Mouse (Mus musculus): ENCODE data around the gene Chuk. TPM values are rescaled to one million over a fixed set of nuclear protein-coding genes. Genes with fewer than 3 reads are reported as not detected.

The Chuk gene
- polyA plus RNA-seq, 1 experiment from 2014 or later = 62.9 TPM

DNA sequence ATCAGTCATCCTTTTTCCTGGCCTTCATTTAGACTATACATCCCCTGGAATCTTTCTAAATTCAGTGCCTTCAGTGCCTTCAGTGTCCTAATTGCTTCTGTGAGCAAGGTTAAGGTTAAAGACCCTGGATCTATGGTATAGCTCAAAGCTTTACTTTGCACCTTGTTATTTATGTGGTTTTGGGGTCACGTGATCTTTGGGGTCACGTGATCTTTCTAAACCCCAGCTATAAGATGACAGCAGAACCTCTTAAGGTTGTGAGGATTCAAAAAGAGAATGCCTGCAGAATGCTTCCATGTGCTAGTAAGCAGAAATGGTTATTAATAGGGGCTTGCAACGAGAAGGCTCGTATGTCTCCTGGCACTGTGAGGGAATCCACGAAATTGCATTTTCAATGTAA is 73.9 kb downstream of the Chuk start:
- Histone ChIP-seq H3K4me3 (ENCODE audit: low read depth, low read length) (no peak overlapping the region), H3K27ac (ENCODE audit: low read depth, low read length) (no peak overlapping the region), H3K4me2 (ENCODE audit: low read depth, low read length, severe bottlenecking) (no peak overlapping the region), H3K9ac (ENCODE audit: low read length) (no peak overlapping the region), H3K9me3 (ENCODE audit: control insufficient read depth, low read length) (no peaks in the 10 kb centered on the region), H3K27me3 (ENCODE audit: control insufficient read depth, insufficient read depth, low read length) (no peaks in the 10 kb centered on the region), H3K4me1 (replicated peaks; ENCODE audit: control insufficient read depth, insufficient read depth, low read length) (no peaks in the 10 kb centered on the region), H3K36me3 (ENCODE audit: control insufficient read depth, insufficient read depth, low read length) (peaks cover 5% of the 10 kb centered on the region; the same call in 1 of the 2 replicates)
- DNase-seq (ENCODE audit: low spot score) (no peak), ATAC-seq (replicated peaks; ENCODE audit: low FRiP score) (no peak)
- 93% methylated on average over 5 of the region's 5 CpGs for WGBS

DNA sequence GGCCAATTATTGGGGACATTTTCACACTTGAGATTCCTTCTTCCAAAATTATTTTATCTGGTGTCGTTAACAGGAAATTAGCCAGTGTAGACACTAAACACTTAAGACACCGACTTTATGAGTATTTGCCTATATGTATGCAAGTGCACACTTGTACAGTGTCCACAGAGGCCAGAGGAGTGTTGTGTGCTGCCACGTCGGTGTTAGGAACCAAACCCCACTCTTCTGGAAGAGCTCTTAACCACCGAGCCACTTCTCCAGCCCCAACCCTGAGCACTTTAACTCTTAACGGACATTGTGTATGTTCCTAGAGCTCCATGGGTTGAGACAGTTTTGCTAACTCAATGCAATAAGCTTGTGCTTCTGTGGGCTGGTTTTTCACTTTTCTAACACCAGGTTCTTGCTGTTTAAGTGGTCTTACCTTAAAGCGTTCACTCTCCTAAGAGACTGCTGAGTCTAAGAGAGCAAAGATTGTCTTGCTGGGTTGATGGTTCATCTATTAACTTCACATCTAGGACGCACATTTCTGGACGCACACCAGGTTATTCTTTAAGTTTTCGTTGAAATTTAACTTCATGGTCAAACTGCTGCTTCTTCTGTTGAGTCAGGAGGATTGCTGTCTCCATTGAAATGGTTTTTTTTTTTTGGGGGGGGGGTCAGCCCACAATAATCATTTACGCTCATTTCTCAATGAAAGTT is 75.1 kb downstream of the Chuk start:
- H3K36me3 ChIP-seq (ENCODE audit: control insufficient read depth, insufficient read depth, low read length) = peaks cover 5% of the 10 kb centered on the region; the same call in 1 of the 2 replicates
- DNase-seq (ENCODE audit: low spot score) (no peak), ATAC-seq (replicated peaks; ENCODE audit: low FRiP score) (no peak)
- WGBS = 94% methylated on average over 11 of the region's 11 CpGs
- no peak overlapping the region for H3K27ac ChIP-seq (ENCODE audit: low read depth, low read length)
- no peak overlapping the region for H3K9ac ChIP-seq (ENCODE audit: low read length)
- no peaks in the 10 kb centered on the region for H3K27me3 ChIP-seq (ENCODE audit: control insufficient read depth, insufficient read depth, low read length)
- no peaks in the 10 kb centered on the region for H3K9me3 ChIP-seq (ENCODE audit: control insufficient read depth, low read length)
- no peak overlapping the region for H3K4me3 ChIP-seq (ENCODE audit: low read depth, low read length)
- no peaks in the 10 kb centered on the region for H3K4me1 ChIP-seq (replicated peaks; ENCODE audit: control insufficient read depth, insufficient read depth, low read length)
- no peak overlapping the region for H3K4me2 ChIP-seq (ENCODE audit: low read depth, low read length, severe bottlenecking)

GRCm38 (mm10) chr19:44030024-44030423 is 77.3 kb downstream of the Chuk start:
- H3K36me3 ChIP-seq (ENCODE audit: control insufficient read depth, insufficient read depth, low read length) = no peaks in the 10 kb centered on the region
- no peak overlapping the region for H3K9ac ChIP-seq (ENCODE audit: low read length)
- H3K9me3 ChIP-seq (ENCODE audit: control insufficient read depth, low read length) = no peaks in the 10 kb centered on the region
- no peak overlapping the region for H3K4me3 ChIP-seq (ENCODE audit: low read depth, low read length)
- WGBS = 91% methylated on average over 5 of the region's 5 CpGs
- no peak overlapping the region for H3K4me2 ChIP-seq (ENCODE audit: low read depth, low read length, severe bottlenecking)
- no peak for ATAC-seq (replicated peaks; ENCODE audit: low FRiP score)
- H3K27ac ChIP-seq (ENCODE audit: low read depth, low read length) = no peak overlapping the region
- DNase-seq (ENCODE audit: low spot score) = no peak
- H3K4me1 ChIP-seq (replicated peaks; ENCODE audit: control insufficient read depth, insufficient read depth, low read length) = no peaks in the 10 kb centered on the region
- no peaks in the 10 kb centered on the region for H3K27me3 ChIP-seq (ENCODE audit: control insufficient read depth, insufficient read depth, low read length)

GRCm38 (mm10) chr19:44028972-44029371 is 78.3 kb downstream of the Chuk start, which contains the start of gene Cyp2c23:
Cyp2c23 (minus strand) TSS chr19:44029208.
- Histone ChIP-seq H3K4me3 (ENCODE audit: low read depth, low read length) (no peak within 1 kb of the TSS), H3K36me3 (ENCODE audit: control insufficient read depth, insufficient read depth, low read length) (no peaks in the 10 kb centered on the region), H3K9ac (ENCODE audit: low read length) (no peak within 1 kb of the TSS), H3K4me2 (ENCODE audit: low read depth, low read length, severe bottlenecking) (no peak within 1 kb of the TSS), H3K4me1 (replicated peaks; ENCODE audit: control insufficient read depth, insufficient read depth, low read length) (no peaks in the 10 kb centered on the region), H3K9me3 (ENCODE audit: control insufficient read depth, low read length) (no peaks in the 10 kb centered on the region), H3K27me3 (ENCODE audit: control insufficient read depth, insufficient read depth, low read length) (no peaks in the 10 kb centered on the region), H3K27ac (ENCODE audit: low read depth, low read length) (no peak within 1 kb of the TSS)
- DNase-seq (ENCODE audit: low spot score) (no peak), ATAC-seq (replicated peaks; ENCODE audit: low FRiP score) (no peak)
- WGBS = 69% methylated on average over 5 of the region's 8 CpGs

GRCm38 (mm10) chr19:44026956-44027530 is 80.2 kb downstream of the Chuk start:
- no peak overlapping the region for H3K27ac ChIP-seq (ENCODE audit: low read depth, low read length)
- no peaks in the 10 kb centered on the region for H3K9me3 ChIP-seq (ENCODE audit: control insufficient read depth, low read length)
- WGBS = 76% methylated on average over 8 of the region's 8 CpGs
- no peak overlapping the region for H3K4me2 ChIP-seq (ENCODE audit: low read depth, low read length, severe bottlenecking)
- H3K4me3 ChIP-seq (ENCODE audit: low read depth, low read length) = no peak overlapping the region
- H3K27me3 ChIP-seq (ENCODE audit: control insufficient read depth, insufficient read depth, low read length) = no peaks in the 10 kb centered on the region
- H3K4me1 ChIP-seq (replicated peaks; ENCODE audit: control insufficient read depth, insufficient read depth, low read length) = no peaks in the 10 kb centered on the region
- H3K9ac ChIP-seq (ENCODE audit: low read length) = no peak overlapping the region
- ATAC-seq (replicated peaks; ENCODE audit: low FRiP score) (no peak), DNase-seq (ENCODE audit: low spot score) (no peak)
- no peaks in the 10 kb centered on the region for H3K36me3 ChIP-seq (ENCODE audit: control insufficient read depth, insufficient read depth, low read length)

DNA sequence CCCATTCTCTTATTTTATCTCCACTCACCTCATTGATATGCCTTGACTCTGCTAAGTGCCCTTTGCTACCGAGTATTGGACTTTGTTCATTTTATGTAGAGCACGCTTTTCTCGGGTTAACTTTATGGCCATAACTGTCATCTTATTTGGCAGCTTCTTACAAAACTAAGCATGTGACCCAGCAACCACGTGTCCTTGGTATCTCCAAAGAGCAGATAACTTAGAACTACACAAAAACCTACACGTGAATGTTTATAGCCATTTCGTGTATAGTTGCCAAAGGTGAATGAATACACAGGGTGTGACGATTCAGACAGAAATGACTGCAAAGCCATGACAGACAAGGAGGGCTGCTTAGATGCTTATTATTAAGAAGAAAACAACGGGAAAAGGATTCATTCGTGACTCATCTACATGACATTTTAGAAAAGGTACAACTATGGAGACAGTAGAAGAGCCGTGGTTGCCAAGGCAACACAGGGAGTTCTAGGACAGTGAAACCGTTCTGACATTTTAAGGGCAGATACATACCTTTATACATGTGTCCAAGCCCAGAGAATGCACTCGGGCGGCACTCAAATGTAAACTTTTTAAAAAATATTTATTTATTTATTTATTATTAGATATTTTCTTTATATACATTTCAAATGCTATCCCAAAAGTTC is 82.2 kb downstream of the Chuk start:
- Histone ChIP-seq H3K9me3 (ENCODE audit: control insufficient read depth, low read length) (no peaks in the 10 kb centered on the region), H3K4me1 (replicated peaks; ENCODE audit: control insufficient read depth, insufficient read depth, low read length) (no peaks in the 10 kb centered on the region), H3K27me3 (ENCODE audit: control insufficient read depth, insufficient read depth, low read length) (no peaks in the 10 kb centered on the region), H3K27ac (ENCODE audit: low read depth, low read length) (no peak overlapping the region), H3K9ac (ENCODE audit: low read length) (no peak overlapping the region), H3K36me3 (ENCODE audit: control insufficient read depth, insufficient read depth, low read length) (no peaks in the 10 kb centered on the region), H3K4me2 (ENCODE audit: low read depth, low read length, severe bottlenecking) (no peak overlapping the region), H3K4me3 (ENCODE audit: low read depth, low read length) (no peak overlapping the region)
- ATAC-seq (replicated peaks; ENCODE audit: low FRiP score) (no peak), DNase-seq (ENCODE audit: low spot score) (no peak)
- 90% methylated on average over 13 of the region's 13 CpGs for WGBS

Other genes starting within 250 kb of the Chuk start
- gene Dnmbp, start 167.3 kb downstream of the Chuk start, polyA plus RNA-seq (2014; fragmentation: Nextera tagmentation; extraction: Ambion mirVana) = 17.8 TPM in 2 replicates
- gene Cpn1, start 120.9 kb downstream of the Chuk start, polyA plus RNA-seq (2014; fragmentation: Nextera tagmentation; extraction: Ambion mirVana) = 0.09 TPM in 1 of 2 replicates, not detected in the other
- gene Cyp2c23, start 78.3 kb downstream of the Chuk start, polyA plus RNA-seq (2014; fragmentation: Nextera tagmentation; extraction: Ambion mirVana) = not detected in 2 replicates
- 18.6 and 19.6 TPM in 2 replicates for gene Erlin1, start 37.7 kb downstream of the Chuk start, polyA plus RNA-seq (2014; fragmentation: Nextera tagmentation; extraction: Ambion mirVana)
- 44.2 and 47.9 TPM in 2 replicates for gene Cwf19l1, start 28.4 kb upstream of the Chuk start, polyA plus RNA-seq (2014; fragmentation: Nextera tagmentation; extraction: Ambion mirVana)
- gene Bloc1s2, start 39.0 kb upstream of the Chuk start, polyA plus RNA-seq (2014; fragmentation: Nextera tagmentation; extraction: Ambion mirVana) = 101 and 108 TPM in 2 replicates
- 0.25 and 0.39 TPM in 2 replicates for gene Pkd2l1, start 85.0 kb upstream of the Chuk start, polyA plus RNA-seq (2014; fragmentation: Nextera tagmentation; extraction: Ambion mirVana)
- gene Scd3, start 95.8 kb upstream of the Chuk start, polyA plus RNA-seq (2014; fragmentation: Nextera tagmentation; extraction: Ambion mirVana) = 0.49 TPM in 1 of 2 replicates, not detected in the other
- gene Scd2, start 186.2 kb upstream of the Chuk start, polyA plus RNA-seq (2014; fragmentation: Nextera tagmentation; extraction: Ambion mirVana) = 433 and 466 TPM in 2 replicates
- not detected in 2 replicates for gene Scd4, start 225.6 kb upstream of the Chuk start, polyA plus RNA-seq (2014; fragmentation: Nextera tagmentation; extraction: Ambion mirVana)

All from forebrain, embryonic 11.5 days (tissue).